Comparison of ENCODE assay signal across 9 mouse cellular contexts in genomic region chr7:17050933-17051594, GRCm38 (mm10). TPM values are rescaled to one million over a fixed set of nuclear protein-coding genes. Genes with fewer than 3 reads are reported as not detected.
DNase-seq lines count a peak whose midpoint lies in the region; ATAC-seq and TF ChIP-seq lines count a peak whose summit lies in the region.
"Had no signal": no experiment of that assay in that cellular context is flagged by ENCODE, and none has a peak within 500 bp of the region (broad histone marks: within the 10 kb centered on the region; RNA-seq: fewer than 3 reads in every experiment).

No protein-coding gene starts in this region.

- 0 out of 2 replicates have a peak, but pooled peaks have one; percentile 26 for ATAC-seq in embryonic facial prominence, embryonic 15.5 days (ENCODE audit: insufficient number of reproducible peaks, low FRiP score, low TSS enrichment, low read depth)
- ATAC-seq in liver, embryonic 11.5 days (replicated peaks; ENCODE audit: low FRiP score): peak; percentile 51

- TF ChIP-seq CTCF in bone marrow, adult 2 months (IDR thresholded peaks at IDR 0.05; ENCODE audit: control insufficient read depth, insufficient read depth, low read length): peak; percentile 92

- no peak overlapping the region for H3K4me3 ChIP-seq in bone marrow, adult 2 months (replicated peaks; ENCODE audit: control insufficient read depth, low read depth, low read length)
- H3K4me3 ChIP-seq in embryonic facial prominence, embryonic 15.5 days (replicated peaks): no peak overlapping the region
- H3K4me3 ChIP-seq in liver, embryonic 11.5 days (ENCODE audit: low read depth, low read length): no peak overlapping the region
- H3K4me3 ChIP-seq: heart, embryonic 13.5 days had no signal

- H3K9ac ChIP-seq in embryonic facial prominence, embryonic 15.5 days: no peak overlapping the region
- no peak overlapping the region for H3K9ac ChIP-seq in liver, embryonic 11.5 days (ENCODE audit: low read depth, low read length)

- no peaks in the 10 kb centered on the region for H3K4me1 ChIP-seq in bone marrow, adult 2 months (ENCODE audit: control insufficient read depth, insufficient read depth, low read length)
- H3K4me1 ChIP-seq in embryonic facial prominence, embryonic 15.5 days: peaks cover 12% of the 10 kb centered on the region
- peaks cover 6% of the 10 kb centered on the region for H3K4me1 ChIP-seq in liver, embryonic 11.5 days (replicated peaks; ENCODE audit: control insufficient read depth, insufficient read depth, low read length)

- no peak overlapping the region for H3K4me2 ChIP-seq in embryonic facial prominence, embryonic 15.5 days (replicated peaks)
- no peak overlapping the region for H3K4me2 ChIP-seq in liver, embryonic 11.5 days
- H3K4me2 ChIP-seq: heart, embryonic 13.5 days had no signal

- H3K27ac ChIP-seq in bone marrow, adult 2 months (ENCODE audit: control insufficient read depth, insufficient read depth, low read depth, low read length, poor library complexity): no peak overlapping the region
- H3K27ac ChIP-seq in embryonic facial prominence, embryonic 15.5 days (replicated peaks): no peak overlapping the region
- H3K27ac ChIP-seq in liver, embryonic 11.5 days (ENCODE audit: low read depth, low read length): no peak overlapping the region
- H3K27ac ChIP-seq: heart, embryonic 13.5 days had no signal

- peak; percentile 50 for DNase-seq in right cerebral cortex, adult 18-20 months
- no peak for DNase-seq in right cerebral cortex, postnatal 25 days
- peak; percentile 80 for DNase-seq in induced T-regulatory cell, adult 2 months (ENCODE audit: low read depth)
- DNase-seq in liver, embryonic 11.5 days (ENCODE audit: low spot score): peak; percentile 58
- peak; percentile 81 for DNase-seq in retina, postnatal 1 day
- no peak for DNase-seq in c-Kit-positive CD71-positive TER-119-positive erythroid progenitor cells, embryonic 14.5 days (ENCODE audit: low spot score)

- H3K27me3 ChIP-seq in embryonic facial prominence, embryonic 15.5 days: no peaks in the 10 kb centered on the region
- H3K27me3 ChIP-seq in liver, embryonic 11.5 days (replicated peaks; ENCODE audit: control insufficient read depth, insufficient read depth, low read length): no peaks in the 10 kb centered on the region
- H3K27me3 ChIP-seq: heart, embryonic 13.5 days had no signal

- no peaks in the 10 kb centered on the region for H3K9me3 ChIP-seq in embryonic facial prominence, embryonic 15.5 days (replicated peaks)
- H3K9me3 ChIP-seq in liver, embryonic 11.5 days (ENCODE audit: control insufficient read depth, low read length): no peaks in the 10 kb centered on the region
- H3K9me3 ChIP-seq: heart, embryonic 13.5 days had no signal

- peaks cover 63% of the 10 kb centered on the region for H3K36me3 ChIP-seq in embryonic facial prominence, embryonic 15.5 days
- peaks cover 51% of the 10 kb centered on the region for H3K36me3 ChIP-seq in liver, embryonic 11.5 days (ENCODE audit: control insufficient read depth, insufficient read depth, low read length)

- 9% methylated on average over 17 of the region's 17 CpGs for WGBS in bone marrow, adult 2 months
- 14% methylated on average over 14 of the region's 17 CpGs for whole genome bisulfite sequencing in embryonic facial prominence, embryonic 15.5 days
- 14% methylated on average over 15 of the region's 17 CpGs for whole genome bisulfite sequencing in liver, embryonic 11.5 days

- no peak for TF ChIP-seq POLR2A in bone marrow, adult 2 months (IDR thresholded peaks at IDR 0.05; ENCODE audit: borderline replicate concordance, control insufficient read depth, low read depth, low read length)

RNA-seq across cellular contexts. Expression of gene Hif3a, which starts 11.2 kb away (rescaled TPM):
- 1.8 and 3.3 TPM in 2 replicates for polyA plus RNA-seq in bone marrow, adult 2 months (2011; ENCODE audit: insufficient read depth, insufficient read length, low replicate concordance, missing spikeins)
- 27.9 and 31.2 TPM in 2 replicates for polyA plus RNA-seq in embryonic facial prominence, embryonic 15.5 days (2015; fragmentation: Nextera tagmentation; extraction: Ambion mirVana)
- 28.3 and 32.1 TPM in 2 replicates for polyA plus RNA-seq in liver, embryonic 11.5 days (2014; fragmentation: Nextera tagmentation; extraction: Ambion mirVana)

RNA-seq across cellular contexts. Expression of gene Psg16, which starts 22.8 kb away (rescaled TPM):
- 1.1 and 1.6 TPM in 2 replicates for polyA plus RNA-seq in bone marrow, adult 2 months (2011; ENCODE audit: insufficient read depth, insufficient read length, low replicate concordance, missing spikeins)
- 0.11 and 0.13 TPM in 2 replicates for polyA plus RNA-seq in embryonic facial prominence, embryonic 15.5 days (2015; fragmentation: Nextera tagmentation; extraction: Ambion mirVana)
- polyA plus RNA-seq in liver, embryonic 11.5 days (2014; fragmentation: Nextera tagmentation; extraction: Ambion mirVana): 0.12 TPM in 2 replicates
- polyA plus RNA-seq: heart, embryonic 13.5 days had no signal

RNA-seq across cellular contexts. Expression of gene Ppp5c, which starts 23.3 kb away (rescaled TPM):
- polyA plus RNA-seq in bone marrow, adult 2 months (2011; ENCODE audit: insufficient read depth, insufficient read length, low replicate concordance, missing spikeins): 30.6 and 70.5 TPM in 2 replicates
- 112 and 113 TPM in 2 replicates for polyA plus RNA-seq in embryonic facial prominence, embryonic 15.5 days (2015; fragmentation: Nextera tagmentation; extraction: Ambion mirVana)
- polyA plus RNA-seq in liver, embryonic 11.5 days (2014; fragmentation: Nextera tagmentation; extraction: Ambion mirVana): 124 and 128 TPM in 2 replicates

RNA-seq across cellular contexts. Expression of gene Ccdc8, which starts 58.6 kb away (rescaled TPM):
- 1.4 and 2.5 TPM in 2 replicates for polyA plus RNA-seq in bone marrow, adult 2 months (2011; ENCODE audit: insufficient read depth, insufficient read length, low replicate concordance, missing spikeins)
- 41.5 and 43.9 TPM in 2 replicates for polyA plus RNA-seq in embryonic facial prominence, embryonic 15.5 days (2015; fragmentation: Nextera tagmentation; extraction: Ambion mirVana)
- 13.2 and 13.5 TPM in 2 replicates for polyA plus RNA-seq in liver, embryonic 11.5 days (2014; fragmentation: Nextera tagmentation; extraction: Ambion mirVana)

Comparison
In these comparisons a context has a peak if more than half of its experiments do, and no peak if none do; other contexts are left out.
1. DNase-seq: peak in right cerebral cortex, adult 18-20 months (single experiment), induced T-regulatory cell, adult 2 months (single experiment), liver, embryonic 11.5 days (single experiment) and retina, postnatal 1 day (single experiment); none in right cerebral cortex, postnatal 25 days (single experiment) and c-Kit-positive CD71-positive TER-119-positive erythroid progenitor cells, embryonic 14.5 days (single experiment).